Mouse (Mus musculus): ENCODE measurements around the gene Prkch.

DNA sequence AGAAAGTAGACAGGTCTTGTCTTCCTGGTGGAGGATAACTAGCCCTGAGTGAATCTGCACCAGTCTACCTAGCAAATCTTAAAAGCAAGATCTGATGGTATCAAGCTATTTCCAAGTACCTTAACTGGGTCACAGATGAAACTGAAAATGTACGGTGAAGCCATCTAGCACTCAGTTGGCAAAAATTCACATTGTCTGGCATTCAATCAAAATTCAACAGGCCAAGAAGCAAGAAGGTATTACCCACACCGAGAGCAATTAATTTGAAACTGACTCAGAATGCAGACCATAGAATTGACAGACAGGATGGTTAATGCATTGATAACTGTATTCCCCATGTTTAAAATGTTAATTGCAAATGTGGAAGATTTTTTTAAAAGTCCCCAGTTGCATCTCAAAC lies 82.1 kb downstream of the Prkch start:
- TF ChIP-seq CTCF (IDR thresholded peaks at IDR 0.05; ENCODE audit: control insufficient read depth, insufficient read depth, insufficient read length) = no peak
- no peak for TF ChIP-seq MYOD1 (IDR thresholded peaks at IDR 0.05; ENCODE audit: control insufficient read depth, insufficient read length, low read depth)
- TF ChIP-seq FOSL1 (IDR thresholded peaks at IDR 0.05; ENCODE audit: insufficient read depth, low read length, poor library complexity, severe bottlenecking) = no peak
